Comparison of ENCODE assay signal across 17 mouse cellular contexts in genomic region chr6:22474604-22475003, GRCm38 (mm10).
A peak's percentile ranks its signal among the peaks of the same experiment; 100 is the strongest.
DNase-seq lines count a peak whose midpoint lies in the region; ATAC-seq lines count a peak whose summit lies in the region.
"Had no signal": no experiment of that assay in that cellular context is flagged by ENCODE, and none has a peak within 500 bp of the region (broad histone marks: within the 10 kb centered on the region; RNA-seq: fewer than 3 reads in every experiment).

No protein-coding gene starts in this region.

- no peaks in the 10 kb centered on the region for H3K9me3 ChIP-seq in hindbrain, embryonic 14.5 days (ENCODE audit: control insufficient read depth, low read length)
- H3K9me3 ChIP-seq: forebrain, embryonic 12.5 days; heart, embryonic 10.5 days; limb, embryonic 10.5 days; lung, embryonic 15.5 days; stomach, embryonic 15.5 days had no signal

- no peak overlapping the region for H3K4me2 ChIP-seq in hindbrain, embryonic 14.5 days (replicated peaks)
- H3K4me2 ChIP-seq: forebrain, embryonic 12.5 days; lung, embryonic 15.5 days; midbrain, embryonic 11.5 days; stomach, embryonic 15.5 days had no signal

- no peaks in the 10 kb centered on the region for H3K36me3 ChIP-seq in hindbrain, embryonic 14.5 days (replicated peaks; ENCODE audit: control insufficient read depth, insufficient read depth)
- H3K36me3 ChIP-seq: forebrain, embryonic 12.5 days; heart, embryonic 10.5 days; limb, embryonic 10.5 days; lung, embryonic 15.5 days; stomach, embryonic 15.5 days had no signal

- H3K4me1 ChIP-seq in hindbrain, embryonic 14.5 days (replicated peaks; ENCODE audit: control insufficient read depth, insufficient read depth, low read length): no peaks in the 10 kb centered on the region
- H3K4me1 ChIP-seq: forebrain, embryonic 12.5 days; heart, embryonic 10.5 days; limb, embryonic 10.5 days; lung, embryonic 15.5 days; stomach, embryonic 15.5 days had no signal

- ATAC-seq in hematopoietic stem cell, adult 5-6 weeks (replicated peaks in 1 of 2; ENCODE audit: insufficient read depth in 1 of 2, low FRiP score in 2 of 2, low TSS enrichment in 1 of 2, low read depth in 1 of 2, poor library complexity in 2 of 2, severe bottlenecking in 2 of 2): peak; percentile 93 to 95
- peak; percentile 96 for ATAC-seq in megakaryocyte, adult 5-6 weeks (ENCODE audit: poor library complexity, severe bottlenecking)
- no peak for ATAC-seq in hindbrain, embryonic 14.5 days (ENCODE audit: low FRiP score)
- ATAC-seq: inflammation-experienced regulatory T-cells, adult 6 months had no signal

- DNase-seq in layer of hippocampus, adult 9-11 months: peak; percentile 14
- no peak for DNase-seq in layer of hippocampus, adult 9-10 months (ENCODE audit: low spot score)
- DNase-seq in hindbrain, embryonic 14.5 days (ENCODE audit: low spot score): no peak
- no peak for DNase-seq in MN1 (ENCODE audit: low spot score)
- DNase-seq in kidney, postnatal 14 days: no peak
- DNase-seq in c-Kit-positive CD71-positive TER-119-positive erythroid progenitor cells, embryonic 14.5 days (ENCODE audit: low spot score): no peak
- DNase-seq: heart, postnatal 4 days; thymus, postnatal 36 days had no signal

- H3K9ac ChIP-seq in hindbrain, embryonic 14.5 days: no peak overlapping the region
- H3K9ac ChIP-seq: forebrain, embryonic 12.5 days; lung, embryonic 15.5 days; stomach, embryonic 15.5 days had no signal

- no peaks in the 10 kb centered on the region for H3K27me3 ChIP-seq in hindbrain, embryonic 14.5 days (ENCODE audit: control insufficient read depth, insufficient read depth, low read length)
- H3K27me3 ChIP-seq: forebrain, embryonic 12.5 days; lung, embryonic 15.5 days; stomach, embryonic 15.5 days had no signal

- H3K4me3 ChIP-seq in hindbrain, embryonic 14.5 days (replicated peaks; ENCODE audit: low read length): no peak overlapping the region
- H3K4me3 ChIP-seq: forebrain, embryonic 12.5 days; heart, embryonic 10.5 days; limb, embryonic 10.5 days; lung, embryonic 15.5 days; stomach, embryonic 15.5 days had no signal

- WGBS in hindbrain, embryonic 14.5 days: 93% methylated on average over 4 of the region's 4 CpGs

- H3K27ac ChIP-seq in hindbrain, embryonic 14.5 days: no peak overlapping the region
- H3K27ac ChIP-seq: forebrain, embryonic 12.5 days; heart, embryonic 10.5 days; limb, embryonic 10.5 days; lung, embryonic 15.5 days; stomach, embryonic 15.5 days had no signal
